Mouse (Mus musculus) limb, embryonic 14.5 days (tissue): ENCODE data around the gene Rcsd1. TPM values are rescaled to one million over a fixed set of nuclear protein-coding genes. Genes with fewer than 3 reads are reported as not detected.

ENCODE experiments used
- ATAC-seq: fragments of 200-750 bp; cut with Nextera tagmentation; 2 replicates; pipeline ENCODE4 v1.8.0; 2017; ENCODE audit warnings: low read depth, moderate number of reproducible peaks, moderate TSS enrichment; ENCODE audit not compliant: low FRiP score
- DNase-seq: peaks from one replicate; pipeline ENCODE4 v3.0.0-alpha.2; 2015; ENCODE audit warnings: low spot score
- H3K27ac ChIP-seq: fragments of 300-500 bp; sonication (generic); replicated peaks from 2 replicates; pipeline ENCODE4 v1.5.1; 2014; ENCODE audit warnings: low read depth, mild to moderate bottlenecking, low read length, moderate library complexity, mixed read lengths
- H3K27me3 ChIP-seq: fragments of 300-500 bp; sonication (generic); 2 replicates; pipeline ENCODE4 v1.6.1; 2014; ENCODE audit warnings: low read length, mixed read lengths; ENCODE audit not compliant: control insufficient read depth, insufficient read depth
- H3K36me3 ChIP-seq: fragments of 300-500 bp; sonication (generic); 2 replicates; pipeline ENCODE4 v1.6.1; 2014; ENCODE audit warnings: mild to moderate bottlenecking, low read length, moderate library complexity, mixed read lengths; ENCODE audit not compliant: control insufficient read depth, insufficient read depth
- H3K4me1 ChIP-seq: fragments of 300-500 bp; sonication (generic); 2 replicates; pipeline ENCODE4 v1.6.1; 2014; ENCODE audit warnings: antibody characterized with exemption, low read length, mixed read lengths; ENCODE audit not compliant: control insufficient read depth, insufficient read depth
- H3K4me2 ChIP-seq: fragments of 300-500 bp; sonication (generic); replicated peaks from 2 replicates; pipeline ENCODE4 v1.6.1; 2014; ENCODE audit warnings: low read depth, mild to moderate bottlenecking, low read length, moderate library complexity; ENCODE audit not compliant: severe bottlenecking
- H3K4me3 ChIP-seq: fragments of 300-500 bp; sonication (generic); replicated peaks from 2 replicates; pipeline ENCODE4 v1.5.1; 2014; ENCODE audit warnings: low read length
- H3K9ac ChIP-seq: fragments of 300-500 bp; sonication (generic); 2 replicates; pipeline ENCODE4 v1.6.1; 2014; ENCODE audit warnings: mild to moderate bottlenecking, low read depth, low read length, moderate library complexity; ENCODE audit not compliant: severe bottlenecking
- H3K9me3 ChIP-seq: fragments of 300-500 bp; sonication (generic); 2 replicates; pipeline ENCODE4 v1.6.1; 2016; ENCODE audit warnings: low read length; ENCODE audit not compliant: control insufficient read depth
- POLR2A ChIP-seq: fragments of 200-500 bp; IDR thresholded peaks from 2 replicates; pipeline ENCODE4 v1.8.0; 2012; ENCODE audit warnings: inconsistent platforms, mild to moderate bottlenecking, moderate library complexity, borderline replicate concordance; ENCODE audit not compliant: insufficient read depth, insufficient read length; ENCODE audit errors: extremely low read depth
- WGBS: fragments of 180-500 bp; shearing (Covaris S2); extraction: QIAGEN DNeasy Blood & Tissue Kit; methylation state at CpG from one replicate; pipeline ENCODE4 v1.1.7; 2014; 5-methylcytosine and 5-hydroxymethylcytosine counted together
- polyA plus RNA-seq, 2 experiments: library from polyadenylated mRNA; depleted of rRNA in 1 of 2; stranded (reverse) in 1 of 2; unstranded in 1 of 2; fragments of >200 nt; fragmentation: Nextera tagmentation in 1 of 2; extraction: Ambion mirVana in 1 of 2; gene quantifications; 2 replicates each; pipeline versions ENCODE4 v1.2.1 to v1.2.3; 2012 to 2014

Rcsd1 gene
- polyA plus RNA-seq, 2 experiments = 9.6 to 16.7 TPM

DNA sequence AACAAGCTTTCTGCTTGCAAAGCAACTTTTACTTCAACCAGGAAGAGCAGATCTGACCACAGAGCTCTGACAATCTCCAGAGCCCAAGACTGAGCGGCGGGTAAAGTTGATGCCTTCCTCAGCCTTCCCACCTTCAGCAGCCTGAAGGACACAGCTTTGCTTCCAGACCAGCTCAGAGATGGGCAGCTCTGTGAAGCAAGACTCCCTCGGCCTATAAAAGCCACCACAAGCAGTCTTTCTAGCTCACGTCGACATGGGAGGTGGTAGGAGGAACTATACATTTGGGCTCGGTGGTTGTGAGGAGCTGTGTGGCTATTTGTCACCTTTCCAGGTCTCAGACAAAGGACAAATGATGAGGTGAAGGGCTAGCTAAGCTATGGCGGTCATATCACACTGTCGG lies 11.9 kb downstream of the Rcsd1 start:
- WGBS = 57% methylated on average over 8 of the region's 8 CpGs

DNA sequence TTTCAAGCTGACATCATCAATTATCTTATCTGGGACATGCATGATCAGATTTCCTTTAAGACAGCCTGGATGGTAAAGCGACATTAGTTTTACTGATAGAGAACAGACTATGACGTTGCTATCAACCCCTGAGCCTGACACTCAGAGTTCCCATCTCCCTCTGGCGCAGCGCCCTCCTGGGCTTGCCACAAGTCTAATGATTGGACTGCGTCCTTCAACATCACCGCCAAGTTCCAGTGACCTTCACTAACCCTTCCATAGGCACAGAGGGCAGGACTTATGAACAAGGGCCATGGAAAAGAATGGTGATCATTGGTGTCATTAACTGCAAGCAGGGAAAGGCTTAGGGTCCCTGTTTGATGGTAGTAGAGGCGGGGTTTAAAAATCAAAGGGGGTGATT lies 12.7 kb downstream of the Rcsd1 start:
- Histone ChIP-seq H3K4me2 (no peak overlapping the region), H3K9me3 (no peaks in the 10 kb centered on the region), H3K4me1 (peaks cover 26% of the 10 kb centered on the region), H3K27ac (no peak overlapping the region), H3K27me3 (no peaks in the 10 kb centered on the region), H3K36me3 (no peaks in the 10 kb centered on the region), H3K4me3 (no peak overlapping the region), H3K9ac (no peak overlapping the region)
- no peak for ATAC-seq
- WGBS = 60% methylated on average over 7 of the region's 7 CpGs
- no peak for TF ChIP-seq POLR2A
- DNase-seq = no peak

More for the DNA sequence above, 11.9 kb downstream of the Rcsd1 start:
- Histone ChIP-seq H3K27me3 (no peaks in the 10 kb centered on the region), H3K4me1 (peaks cover 32% of the 10 kb centered on the region), H3K9ac (no peak overlapping the region), H3K9me3 (no peaks in the 10 kb centered on the region), H3K4me3 (no peak overlapping the region), H3K27ac (no peak overlapping the region), H3K36me3 (no peaks in the 10 kb centered on the region), H3K4me2 (no peak overlapping the region)
- TF ChIP-seq POLR2A = no peak
- ATAC-seq (no peak), DNase-seq (no peak)

DNA sequence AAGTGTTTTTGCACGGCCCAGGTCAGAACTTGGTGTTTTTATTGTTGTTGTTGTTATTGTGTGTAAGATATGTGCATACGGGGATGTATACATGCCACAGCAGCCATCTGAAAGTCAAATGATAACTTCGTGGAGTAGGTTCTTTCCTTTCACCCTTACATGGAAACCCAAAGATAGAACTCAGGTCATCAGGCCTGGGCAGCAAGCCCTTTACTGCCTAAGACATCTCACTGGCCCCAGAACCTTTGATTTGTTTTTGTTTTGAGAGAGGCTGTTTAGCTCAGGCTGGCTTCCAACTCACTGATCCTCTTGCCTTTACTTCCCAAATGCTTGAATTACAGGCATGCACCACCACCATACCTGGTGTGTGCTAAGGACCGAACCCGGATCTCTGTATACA lies 13.5 kb downstream of the Rcsd1 start:
- Histone ChIP-seq H3K4me3 (no peak overlapping the region), H3K36me3 (no peaks in the 10 kb centered on the region), H3K4me2 (no peak overlapping the region), H3K9ac (no peak overlapping the region), H3K27ac (no peak overlapping the region), H3K27me3 (no peaks in the 10 kb centered on the region), H3K4me1 (peaks cover 22% of the 10 kb centered on the region), H3K9me3 (no peaks in the 10 kb centered on the region)
- no peak for ATAC-seq
- WGBS = 67% methylated on average over 5 of the region's 5 CpGs
- DNase-seq = no peak
- no peak for TF ChIP-seq POLR2A

DNA sequence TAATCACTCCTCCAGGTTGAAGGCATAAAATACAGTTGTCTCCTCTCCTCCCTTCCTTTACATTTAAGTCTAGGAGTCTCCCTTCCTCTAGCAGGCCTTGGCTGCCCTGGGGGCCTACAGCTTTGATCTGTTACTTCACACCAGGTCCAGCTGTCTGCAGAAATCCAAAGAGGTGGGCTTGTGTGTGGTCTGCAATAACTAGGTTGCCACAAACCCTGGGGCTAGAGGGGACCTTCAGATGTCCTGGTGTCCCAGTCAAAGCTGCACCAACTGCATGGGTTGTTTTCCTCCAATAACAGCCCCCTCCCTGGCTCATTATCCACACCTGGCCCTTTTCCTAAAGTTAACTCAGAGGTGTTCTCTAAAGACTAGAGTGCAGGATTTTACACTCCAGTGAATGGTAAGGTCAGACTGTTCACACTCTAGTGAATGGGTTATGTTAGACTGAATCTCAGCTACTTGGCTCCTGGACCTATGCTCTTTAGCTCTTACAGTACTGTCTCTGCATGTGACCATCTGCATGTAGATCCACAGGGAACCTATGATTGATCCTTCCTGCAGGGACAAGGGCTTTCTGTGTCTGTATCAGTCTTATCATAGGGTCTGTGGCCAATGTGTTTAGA lies 14.1 kb downstream of the Rcsd1 start:
- ATAC-seq (no peak), DNase-seq (no peak)
- Histone ChIP-seq H3K27ac (no peak overlapping the region), H3K4me3 (no peak overlapping the region), H3K9me3 (no peaks in the 10 kb centered on the region), H3K27me3 (no peaks in the 10 kb centered on the region), H3K4me1 (peaks cover 19% of the 10 kb centered on the region), H3K4me2 (no peak overlapping the region), H3K36me3 (no peaks in the 10 kb centered on the region), H3K9ac (no peak overlapping the region)
- no peak for TF ChIP-seq POLR2A

DNA sequence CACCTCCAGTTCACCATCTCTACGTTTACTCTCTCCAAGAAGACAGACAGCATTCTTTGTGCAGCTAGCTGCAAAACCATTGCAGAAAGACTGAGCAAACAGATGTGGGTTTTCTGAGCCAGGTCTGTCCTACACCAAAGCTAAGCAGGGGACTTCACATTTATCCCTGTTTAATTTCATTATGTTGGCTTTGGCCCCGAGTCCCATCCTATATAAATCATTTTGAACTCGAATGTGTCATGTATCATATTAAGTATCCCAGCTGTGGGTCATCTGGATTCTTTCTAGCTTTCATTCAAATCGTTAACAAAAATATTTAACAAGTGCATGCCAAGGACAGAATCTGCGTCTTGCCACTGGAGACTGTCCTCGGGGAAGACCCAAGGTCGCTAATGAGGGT lies 15.7 kb downstream of the Rcsd1 start:
- ATAC-seq = no peak
- H3K4me3 ChIP-seq = no peak overlapping the region
- no peak for DNase-seq
- WGBS = 36% methylated on average over 7 of the region's 7 CpGs
- no peak overlapping the region for H3K4me2 ChIP-seq
- H3K4me1 ChIP-seq = peaks cover 15% of the 10 kb centered on the region
- no peaks in the 10 kb centered on the region for H3K36me3 ChIP-seq
- no peaks in the 10 kb centered on the region for H3K27me3 ChIP-seq
- no peak for TF ChIP-seq POLR2A
- H3K9me3 ChIP-seq = no peaks in the 10 kb centered on the region
- no peak overlapping the region for H3K27ac ChIP-seq
- no peak overlapping the region for H3K9ac ChIP-seq

DNA sequence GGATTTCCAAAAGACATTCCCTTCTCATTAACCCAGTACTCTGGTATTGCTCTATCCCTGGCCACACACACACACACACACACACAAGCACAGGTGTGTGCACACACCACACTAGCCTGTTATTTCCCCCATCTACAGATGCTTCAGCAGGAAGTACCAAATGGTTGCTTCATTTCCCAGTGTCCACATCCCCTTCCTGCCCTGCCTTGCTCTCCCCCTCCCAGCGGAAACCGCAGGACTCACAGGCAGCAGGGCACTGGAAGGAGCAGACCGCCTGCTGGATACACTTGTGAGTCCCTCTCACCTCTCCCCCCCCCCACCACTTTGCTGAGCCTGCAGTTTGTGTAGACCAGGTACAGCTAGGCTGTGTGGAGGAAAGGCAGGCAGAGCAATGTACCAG lies 18.0 kb downstream of the Rcsd1 start:
- 18% methylated on average over 3 of the region's 3 CpGs for WGBS
- H3K4me1 ChIP-seq = peaks cover 15% of the 10 kb centered on the region
- ATAC-seq (no peak), DNase-seq (no peak)
- H3K27ac ChIP-seq = no peak overlapping the region
- no peaks in the 10 kb centered on the region for H3K36me3 ChIP-seq
- no peaks in the 10 kb centered on the region for H3K9me3 ChIP-seq
- H3K9ac ChIP-seq = no peak overlapping the region
- no peak for TF ChIP-seq POLR2A
- H3K4me2 ChIP-seq = no peak overlapping the region
- H3K27me3 ChIP-seq = no peaks in the 10 kb centered on the region
- no peak overlapping the region for H3K4me3 ChIP-seq
